Mouse (Mus musculus): Measurements from ENCODE around the gene Ttc9b. TPM values are rescaled to one million over a fixed set of nuclear protein-coding genes. Genes with fewer than 3 reads are reported as not detected.

Gene Ttc9b
- polyA plus RNA-seq, 2 experiments from 2014 or later = not detected

GRCm38 (mm10) chr7:27688815-27689612 lies 35.3 kb downstream of the Ttc9b start, which contains the start of gene Zfp607b:
Gene Zfp607b (plus strand): TSS chr7:27689340.
- peak; percentile 98 for ATAC-seq

DNA sequence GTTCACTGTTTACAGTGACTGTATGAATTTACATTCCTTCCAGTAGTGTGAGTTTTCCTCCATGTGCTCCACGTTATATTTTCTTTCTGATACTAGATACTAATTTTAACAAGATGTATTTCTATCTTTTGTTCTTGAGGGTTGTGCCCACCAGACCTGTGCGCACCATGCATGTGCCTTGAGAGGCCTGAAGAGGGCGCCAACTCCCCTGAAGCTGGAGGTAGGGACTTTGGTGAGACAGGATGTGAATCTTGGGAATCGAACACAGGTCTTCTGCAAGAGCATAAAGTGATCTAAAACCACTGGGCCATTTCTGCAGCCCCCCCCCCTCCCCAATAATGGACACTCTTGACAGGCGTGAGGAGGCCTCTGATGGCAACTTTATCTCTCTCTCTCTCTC lies 37.4 kb downstream of the Ttc9b start:
- no peak for ATAC-seq

- no peak for ATAC-seq
These were observed 43.0 kb downstream of the Ttc9b start for GRCm38 (mm10) chr7:27696711-27697110.

Other genes with a start within 250 kb of the Ttc9b start
- under 1 TPM; 0.16 to 0.37 TPM for gene Sptbn4, start 206.2 kb upstream of the Ttc9b start, polyA plus RNA-seq (2017; shearing (Covaris generic))
- gene Blvrb, start 205.9 kb upstream of the Ttc9b start, polyA plus RNA-seq (2017; shearing (Covaris generic)) = 10 to 100 TPM; 13.9 to 16.7 TPM
- 10 to 100 TPM; 41.9 to 47.6 TPM for gene Sertad3, start 180.1 kb upstream of the Ttc9b start, polyA plus RNA-seq (2017; shearing (Covaris generic))
- 10 to 100 TPM; 46.6 to 47.9 TPM for gene Sertad1, start 167.0 kb upstream of the Ttc9b start, polyA plus RNA-seq (2017; shearing (Covaris generic))
- gene Prx, start 154.6 kb upstream of the Ttc9b start, polyA plus RNA-seq (2017; shearing (Covaris generic)) = under 1 TPM; 0.11 to 0.68 TPM
- not detected for gene Hipk4, start 130.6 kb upstream of the Ttc9b start, polyA plus RNA-seq (2017; shearing (Covaris generic))
- 100 to 1,000 TPM; 149 to 193 TPM for gene Pld3, start 100.7 kb upstream of the Ttc9b start, polyA plus RNA-seq (2017; shearing (Covaris generic))
- gene 2310022A10Rik, start 100.7 kb upstream of the Ttc9b start, polyA plus RNA-seq (2017; shearing (Covaris generic)) = 10 to 100 TPM; 14.9 to 18.7 TPM
- 10 to 100 TPM; 43.6 to 48.5 TPM for gene Akt2, start 62.4 kb upstream of the Ttc9b start, polyA plus RNA-seq (2017; shearing (Covaris generic))
- 1 to 10 TPM in 1 of 2 experiments, under 1 TPM in 1; 0.61 to 1.2 TPM for gene Map3k10, start 20.7 kb downstream of the Ttc9b start, polyA plus RNA-seq (2017; shearing (Covaris generic))
- gene Zfp607b, start 35.4 kb downstream of the Ttc9b start, polyA plus RNA-seq (2017; shearing (Covaris generic)) = 1 to 10 TPM; 2.1 TPM
- 1 to 10 TPM; 7.0 to 8.0 TPM for gene Zfp60, start 77.5 kb downstream of the Ttc9b start, polyA plus RNA-seq (2017; shearing (Covaris generic))
- gene Zfp626, start 153.3 kb downstream of the Ttc9b start, polyA plus RNA-seq (2017; shearing (Covaris generic)) = 1 to 10 TPM; 5.5 to 7.3 TPM
- 1 to 10 TPM; 5.2 to 5.6 TPM for gene Zfp59, start 184.7 kb downstream of the Ttc9b start, polyA plus RNA-seq (2017; shearing (Covaris generic))
- 1 to 10 TPM; 7.0 to 9.5 TPM for gene Zfp607a, start 203.6 kb downstream of the Ttc9b start, polyA plus RNA-seq (2017; shearing (Covaris generic))

Data from activated CD4-positive, CD25-positive, alpha-beta regulatory T cell, adult 4 months (primary cell).